Mouse (Mus musculus): ENCODE measurements around the gene Lgr5. TPM values are rescaled to one million over a fixed set of nuclear protein-coding genes. Genes with fewer than 3 reads are reported as not detected.

The Lgr5 gene
- total RNA-seq (2021): 1 to 10 TPM; 2.8 to 3.6 TPM
- long read RNA-seq, experiment 1: 0 reads
- long read RNA-seq, experiment 2, full-length matches to known transcripts: 1 of 2 reads
- long read RNA-seq, experiment 2, partial matches to known transcripts: 1 of 2 reads
- long read RNA-seq, experiment 2, other reads (novel, unspliced or antisense): 0 of 2 reads

DNA sequence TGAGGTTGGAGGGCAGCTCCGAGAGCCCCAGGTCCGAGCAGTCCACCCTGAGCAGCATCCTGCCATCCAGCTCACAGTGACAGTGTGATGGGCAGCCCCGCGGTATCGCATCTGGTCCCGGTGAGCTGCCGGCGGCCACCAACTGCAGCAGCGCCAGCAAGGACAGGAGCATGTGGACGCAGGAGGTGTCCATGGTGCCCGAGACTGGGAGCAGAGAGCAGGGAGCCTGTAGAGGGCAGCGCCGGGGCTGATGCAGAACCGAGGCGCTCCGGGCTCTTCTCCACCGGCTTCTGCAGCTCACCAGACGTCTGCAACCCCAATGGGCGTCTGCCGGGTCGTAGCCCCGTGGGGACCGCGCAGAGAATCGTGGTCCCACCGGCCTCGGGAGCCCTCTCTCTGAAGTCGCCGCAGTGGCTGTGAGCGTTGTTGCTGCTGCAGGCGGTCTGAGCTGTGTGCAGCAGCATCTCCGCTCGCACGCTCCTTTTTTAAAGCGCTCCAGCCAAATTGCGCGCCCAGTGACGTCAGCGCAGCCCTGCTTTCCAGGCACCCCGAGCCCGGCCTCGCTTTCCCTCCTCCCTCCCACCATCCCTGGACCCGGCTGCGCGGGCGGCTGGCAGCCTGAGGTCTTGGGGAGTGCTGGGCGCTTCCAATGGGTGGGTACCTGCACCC, at the start of gene Lgr5:
Lgr5 (minus strand) TSS at position 480 of the 669 bp plus-strand sequence.
- intact Hi-C loops (cut with DNase I): loop anchor here (10.0 kb wide), 1 partner anchor 113 kb away; no protein-coding TSS in a partner anchor
- peak; percentile 23 to 58 for DNase-seq (ENCODE audit: low spot score in 2 of 2)

DNA sequence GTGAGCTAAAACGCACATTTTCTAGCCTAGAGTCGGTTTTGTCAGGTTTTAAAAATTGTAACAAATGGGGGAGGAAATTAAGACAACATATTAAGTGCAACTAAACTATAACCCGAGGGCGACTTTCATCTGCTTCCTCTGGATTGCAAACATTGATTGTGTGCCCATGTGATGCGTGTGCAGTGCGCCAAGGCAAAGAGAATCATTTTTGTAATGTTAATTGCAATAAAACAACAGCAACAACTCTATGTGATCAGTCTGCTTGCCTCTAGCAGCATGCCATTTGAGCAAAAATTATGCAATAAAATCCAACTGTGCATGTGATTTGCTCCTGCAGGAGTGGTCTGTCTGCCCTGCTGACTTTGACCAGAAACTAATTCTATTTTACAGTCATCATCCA, 39.1 kb upstream of the Lgr5 start:
- intact Hi-C loops (cut with DNase I): no loop called here
- no peak for DNase-seq (ENCODE audit: low spot score in 2 of 2)

DNA sequence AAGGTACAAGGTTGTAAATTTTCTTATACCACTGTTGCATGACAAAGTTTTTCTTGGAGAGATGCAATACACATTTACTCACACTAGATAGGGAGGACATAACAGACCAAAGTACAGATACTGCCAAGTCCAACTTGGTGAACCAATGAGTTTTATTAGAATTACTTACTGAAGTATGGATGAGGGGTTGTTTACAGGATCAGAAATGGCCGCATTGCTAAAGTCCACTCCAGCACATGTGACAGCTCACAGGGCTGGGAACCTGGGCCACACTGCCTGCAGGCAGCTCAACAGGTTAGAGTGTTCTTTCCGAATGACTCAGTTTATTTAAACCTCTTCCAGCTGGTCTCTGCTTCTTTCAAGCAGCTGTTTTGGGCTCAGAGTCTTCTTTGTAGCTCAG, 37.4 kb upstream of the Lgr5 start:
- intact Hi-C loops (cut with DNase I): no loop called here
- no peak for DNase-seq (ENCODE audit: low spot score in 2 of 2)

DNA sequence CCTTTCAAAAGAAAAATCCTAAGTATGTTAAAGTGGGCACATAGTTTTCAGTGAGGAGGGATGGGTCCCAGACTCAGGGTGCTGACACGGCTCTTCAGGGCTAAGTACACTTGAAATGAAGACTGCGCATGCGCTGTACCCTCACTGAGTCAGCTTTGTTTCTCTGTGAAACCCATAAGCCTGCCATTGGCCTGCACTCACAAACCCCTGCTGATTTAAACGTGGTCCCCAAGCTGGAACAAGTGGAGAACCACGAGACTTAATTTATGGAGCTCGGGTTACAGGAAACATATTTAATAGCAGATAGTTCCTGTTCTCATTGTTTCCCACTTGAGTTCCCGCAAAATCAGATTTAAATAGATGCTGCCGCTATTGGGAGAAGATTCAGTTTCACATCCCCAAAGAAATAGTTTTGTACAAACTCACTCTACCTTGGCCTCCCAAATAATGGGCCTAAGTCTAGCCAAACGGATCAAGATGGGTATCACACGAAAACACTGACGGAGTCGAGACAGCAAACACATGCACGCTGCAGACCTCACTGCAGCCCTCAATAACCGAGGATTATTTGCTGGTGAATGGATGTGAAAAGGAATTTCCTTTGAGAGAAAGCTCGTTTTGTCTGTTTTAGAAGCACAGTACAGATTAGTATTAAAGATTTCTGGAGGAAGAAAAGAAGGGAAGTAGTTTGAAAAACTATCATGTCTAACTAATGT, 36.5 kb upstream of the Lgr5 start:
- intact Hi-C loops (cut with DNase I): no loop called here

DNA sequence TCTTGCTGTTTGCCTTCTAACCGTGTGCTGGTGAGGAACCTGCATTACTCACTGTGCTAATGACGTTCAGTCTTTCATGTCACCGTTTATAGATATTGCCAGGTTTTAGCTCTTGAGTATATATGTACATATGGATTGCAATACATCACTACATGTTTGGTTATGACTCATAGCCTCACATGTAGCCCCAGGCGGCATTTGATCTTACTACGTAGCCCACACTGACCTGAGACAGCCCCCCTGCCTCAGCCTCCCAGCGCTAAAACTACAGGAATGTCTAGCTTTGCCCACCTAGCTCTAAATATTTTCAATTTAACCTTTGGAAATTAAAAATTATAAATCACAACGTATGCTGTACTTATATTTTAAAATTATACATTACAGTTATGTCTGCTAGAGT, 35.9 kb upstream of the Lgr5 start:
- DNase-seq (ENCODE audit: low spot score in 2 of 2): no peak
- intact Hi-C loops (cut with DNase I): no loop called here

More for the DNA sequence above, 36.5 kb upstream of the Lgr5 start:
- DNase-seq (ENCODE audit: low spot score in 2 of 2): peak; percentile 17 to 43

DNA sequence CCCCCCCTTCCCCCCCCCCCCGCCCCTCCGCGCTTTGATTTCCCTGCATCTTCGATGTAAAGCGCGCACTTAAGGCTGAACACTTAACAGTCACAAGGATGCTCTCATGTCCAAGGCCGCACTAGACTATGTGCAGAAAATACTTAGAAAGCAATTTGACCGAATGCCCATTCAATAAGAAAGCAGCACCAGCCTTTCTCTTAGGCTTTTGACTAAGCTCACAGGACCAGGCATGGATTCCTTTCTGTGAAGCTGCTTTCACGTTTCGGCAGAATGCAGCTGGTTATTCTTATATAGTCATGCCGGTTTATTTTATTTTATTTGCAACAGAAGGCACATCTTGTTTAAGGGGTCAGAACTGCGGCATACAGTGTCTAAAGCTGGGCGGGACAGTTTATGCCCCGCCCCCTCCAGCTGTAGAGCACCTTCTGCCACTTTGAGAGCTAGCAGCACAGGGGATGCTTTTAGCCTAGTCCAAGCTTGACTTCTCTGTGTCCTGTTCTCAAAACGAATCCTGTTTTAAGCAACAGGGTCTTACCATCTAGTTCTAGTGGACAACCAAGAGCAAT, 30.8 kb upstream of the Lgr5 start:
- intact Hi-C loops (cut with DNase I): loop anchor here (5.0 to 10.0 kb wide), 3 partner anchors 184 to 296 kb away; no protein-coding TSS in a partner anchor
- DNase-seq (ENCODE audit: low spot score in 2 of 2): no peak

DNA sequence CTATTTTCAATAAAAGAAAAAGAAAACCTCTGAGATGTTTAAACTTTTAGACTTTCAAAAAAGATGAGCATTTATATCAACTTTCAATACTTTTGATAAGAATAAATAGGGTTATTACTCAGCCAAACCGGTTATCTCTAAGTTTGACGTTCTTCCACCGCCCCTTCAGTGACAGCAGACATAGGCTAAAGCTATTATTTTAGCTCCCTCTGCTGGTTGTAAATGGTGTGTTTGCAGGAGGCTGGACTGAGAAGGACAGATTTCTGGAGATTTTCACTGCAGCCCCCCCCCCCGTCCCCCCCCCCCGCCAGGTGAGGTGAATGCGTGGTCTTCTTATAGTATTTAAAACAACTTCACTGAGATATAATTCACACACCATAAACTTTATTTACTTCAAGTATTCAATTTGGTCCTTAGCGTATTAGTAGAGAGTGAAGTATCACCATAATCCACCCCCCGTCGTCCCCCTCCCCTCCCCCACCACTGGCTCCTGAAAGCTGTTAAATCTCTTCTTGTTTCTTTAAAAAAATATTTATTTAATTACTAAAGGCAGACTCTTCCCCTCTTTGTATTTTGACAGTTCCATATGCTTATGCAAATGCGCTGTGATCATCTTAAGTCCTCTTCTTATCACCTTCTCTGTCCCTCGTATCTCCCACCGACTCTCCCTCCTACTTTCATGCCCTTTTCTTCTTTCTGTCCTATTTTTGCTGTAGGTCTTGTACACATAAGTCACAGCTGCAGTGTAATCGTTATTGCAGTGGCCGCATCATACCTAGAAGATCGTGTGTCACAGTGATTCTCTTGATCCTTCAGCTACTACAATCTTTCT, 30.1 kb upstream of the Lgr5 start:
- peak; percentile 37 to 59 for DNase-seq (ENCODE audit: low spot score in 2 of 2)
- intact Hi-C loops (cut with DNase I): loop anchor here (5.0 to 10.0 kb wide), 3 partner anchors 183 to 295 kb away; no protein-coding TSS in a partner anchor

DNA sequence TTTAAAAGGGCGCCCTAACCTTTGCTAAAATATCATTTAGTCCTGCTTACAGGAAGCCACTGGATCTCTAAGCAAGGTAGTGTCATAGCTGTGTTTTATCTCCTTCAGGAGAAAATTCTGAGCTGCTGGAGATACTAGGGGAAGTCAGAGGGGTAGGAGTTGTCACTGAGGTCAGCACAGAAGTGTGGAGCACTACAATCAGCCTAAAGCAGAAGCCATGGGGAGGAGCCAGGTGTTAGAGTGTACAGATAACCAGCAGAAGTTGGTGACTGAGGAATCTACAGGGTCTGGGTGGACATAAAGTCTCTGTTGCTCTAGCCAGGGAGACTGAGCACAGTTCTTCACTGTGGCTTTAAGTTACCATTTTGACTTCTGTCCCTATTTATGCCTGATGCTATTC, 8.2 kb upstream of the Lgr5 start:
- no peak for DNase-seq (ENCODE audit: low spot score in 2 of 2)
- intact Hi-C loops (cut with DNase I): no loop called here

DNA sequence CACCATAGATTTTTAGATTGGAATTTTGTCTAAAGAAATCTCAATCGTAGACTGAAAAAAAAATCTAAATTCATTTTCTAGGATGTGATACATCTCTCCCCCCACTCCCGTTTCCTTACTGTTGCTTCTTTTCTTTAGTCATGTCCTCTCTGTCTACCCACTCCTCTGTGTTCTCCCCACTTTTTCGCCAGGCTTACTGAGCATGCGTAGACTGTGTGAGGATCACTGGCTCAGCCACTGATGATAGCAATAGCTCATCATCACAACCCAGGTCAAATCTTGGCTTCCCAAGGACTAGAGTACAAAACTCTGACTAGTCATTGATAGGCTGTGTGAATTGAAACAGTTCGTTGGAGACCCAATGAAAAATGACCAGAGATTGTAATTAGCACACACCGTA, 6.1 kb upstream of the Lgr5 start:
- intact Hi-C loops (cut with DNase I): no loop called here
- no peak for DNase-seq (ENCODE audit: low spot score in 2 of 2)

DNA sequence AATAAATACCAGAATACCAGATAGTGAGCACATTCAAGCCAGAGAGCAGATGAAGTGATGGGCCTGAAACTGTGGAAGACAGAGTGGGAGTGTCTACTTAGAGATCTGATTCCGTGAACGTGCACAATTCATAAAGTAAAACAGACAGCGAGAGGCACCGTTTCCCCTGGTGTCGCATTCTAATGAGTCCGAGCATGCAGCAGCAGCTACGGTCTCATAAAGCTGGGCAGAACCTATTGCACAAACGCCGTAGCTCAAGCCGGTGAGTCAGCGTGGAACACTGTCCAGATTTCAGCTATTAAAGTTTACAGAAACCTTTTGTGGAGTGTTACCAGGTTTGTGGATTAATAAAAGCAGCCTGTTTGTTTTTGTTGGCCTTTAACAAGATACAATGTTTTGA, 5.6 kb upstream of the Lgr5 start:
- DNase-seq (ENCODE audit: low spot score in 2 of 2): no peak
- intact Hi-C loops (cut with DNase I): no loop called here

DNA sequence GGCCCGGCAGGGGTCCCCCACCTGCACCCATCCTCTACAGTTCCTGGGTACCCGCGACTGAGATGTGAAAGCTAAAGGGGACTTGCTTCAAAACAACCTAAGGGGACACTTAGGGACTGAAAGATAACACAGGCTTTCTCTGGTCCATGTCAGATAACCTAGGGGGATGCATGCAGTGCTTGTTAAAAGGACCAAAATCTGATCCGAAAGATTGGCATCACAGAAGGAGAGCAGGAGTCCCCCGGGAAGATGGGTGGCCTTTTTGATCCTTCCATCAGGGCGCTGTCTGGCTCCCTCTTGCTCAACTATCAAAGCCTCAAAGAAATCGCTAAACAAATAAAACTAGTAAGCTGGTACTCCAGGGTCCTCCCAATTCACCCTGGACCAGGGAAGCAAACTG, 399 bp upstream of the Lgr5 start:
- intact Hi-C loops (cut with DNase I): loop anchor here (10.0 kb wide), 1 partner anchor 113 kb away; no protein-coding TSS in a partner anchor
- no peak for DNase-seq (ENCODE audit: low spot score in 2 of 2)

DNA sequence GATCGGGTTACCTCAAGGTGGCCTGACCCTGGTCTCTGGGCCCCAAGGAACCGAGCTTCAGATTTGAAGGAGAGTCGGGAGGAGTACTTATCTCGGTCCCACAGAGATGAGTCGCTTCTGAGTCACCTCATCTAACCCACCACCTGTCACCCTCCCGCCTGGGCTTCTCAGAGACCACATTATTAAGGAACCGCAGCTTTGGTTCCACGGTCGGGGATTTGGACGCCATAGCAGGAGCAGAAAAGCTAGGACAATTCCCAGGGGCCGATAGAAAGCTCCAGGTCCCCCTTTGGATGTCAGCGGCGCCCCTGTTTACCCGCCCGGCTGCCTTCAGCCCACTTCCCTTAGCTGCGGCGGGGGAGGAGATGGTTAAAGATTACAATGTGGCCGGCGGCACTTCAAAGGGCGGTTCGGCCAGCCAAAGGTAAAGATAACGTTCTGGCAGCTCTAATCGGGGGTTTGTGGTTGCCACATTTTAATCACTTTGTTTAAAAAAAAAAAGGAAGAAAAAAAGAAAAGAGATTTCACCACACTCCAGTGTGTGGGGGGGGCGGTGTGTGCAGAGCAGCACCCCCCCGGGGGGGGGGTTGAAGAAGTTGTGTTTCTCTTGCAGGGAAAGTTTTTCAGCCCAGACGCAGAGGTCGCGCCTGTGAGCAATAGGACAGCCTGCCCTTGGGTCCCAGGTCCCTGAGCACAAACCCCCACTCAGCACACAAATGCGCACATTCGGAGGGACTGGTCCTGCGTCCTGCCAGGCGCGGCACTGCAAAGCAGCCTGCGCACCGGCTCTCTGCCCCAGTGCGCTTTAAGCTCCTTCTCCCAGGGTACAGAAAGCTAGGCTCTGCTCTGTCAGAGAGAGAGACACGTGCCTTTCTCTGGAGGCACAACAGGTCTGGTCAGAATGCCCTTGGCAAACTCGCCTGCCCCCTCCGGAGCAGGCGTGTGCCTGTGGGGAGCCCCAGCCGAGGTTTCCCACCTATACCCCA, 1.0 kb downstream of the Lgr5 start:
- no peak for DNase-seq (ENCODE audit: low spot score in 2 of 2)
- intact Hi-C loops (cut with DNase I): loop anchor here (10.0 kb wide), 1 partner anchor 112 kb away; no protein-coding TSS in a partner anchor

DNA sequence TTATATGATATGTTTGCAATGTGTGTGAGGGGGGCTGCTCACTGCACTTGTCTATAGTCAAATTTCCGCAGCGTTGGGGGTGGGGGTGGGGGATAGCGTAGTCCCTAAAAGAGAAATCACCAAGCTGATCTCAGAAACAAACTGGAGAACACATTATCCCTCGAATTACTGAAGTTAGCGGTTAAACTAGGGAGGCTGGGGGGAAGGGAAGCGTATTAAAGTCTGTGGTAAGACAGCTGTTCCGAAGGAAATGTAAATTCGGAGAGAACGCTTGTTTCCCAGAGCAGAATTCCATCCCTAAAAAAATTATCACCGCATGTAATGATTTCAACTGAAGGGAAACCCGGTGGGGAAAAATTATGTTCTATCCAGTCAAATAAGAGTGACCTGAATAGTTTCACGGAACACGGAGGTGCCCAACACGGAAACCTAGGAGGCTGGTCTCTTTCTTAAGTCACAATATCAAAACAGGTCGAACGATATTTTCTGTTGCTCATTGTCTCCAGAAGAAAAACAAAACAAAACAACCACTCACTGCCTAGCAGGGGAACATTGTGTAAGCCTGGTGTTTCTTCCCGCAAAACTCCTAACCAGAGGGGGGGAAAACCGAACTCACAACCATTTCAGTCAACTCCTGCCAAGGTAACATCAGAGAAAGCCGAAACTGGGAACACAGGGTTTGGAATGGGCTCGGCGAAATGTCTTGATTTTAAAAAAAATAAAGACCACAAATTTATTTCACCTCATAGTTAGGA, 1.9 kb downstream of the Lgr5 start:
- DNase-seq (ENCODE audit: low spot score in 2 of 2): no peak

DNA sequence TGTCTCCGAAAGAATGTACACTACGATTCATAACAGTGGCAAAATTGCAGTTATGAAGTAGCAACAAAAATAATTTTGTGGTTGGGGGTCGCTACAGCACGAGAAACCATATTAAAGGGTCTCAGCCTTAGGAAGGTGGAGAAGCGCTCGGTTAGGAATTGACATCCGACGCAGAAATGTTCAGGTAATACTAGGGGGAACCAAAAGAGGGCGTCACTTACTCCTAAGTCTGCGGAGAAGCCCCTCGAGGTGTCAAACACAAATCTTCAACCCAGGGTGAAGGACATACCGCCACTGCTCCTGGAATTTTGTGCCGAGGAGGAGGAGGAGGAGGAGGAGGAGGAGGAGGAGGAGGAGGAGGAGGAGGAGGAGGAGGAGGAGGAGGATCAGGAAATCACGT, 2.9 kb downstream of the Lgr5 start:
- no peak for DNase-seq (ENCODE audit: low spot score in 2 of 2)
- intact Hi-C loops (cut with DNase I): loop anchor here (10.0 kb wide), 1 partner anchor 110 kb away; no protein-coding TSS in a partner anchor

More for the DNA sequence above, 1.9 kb downstream of the Lgr5 start:
- intact Hi-C loops (cut with DNase I): loop anchor here (10.0 kb wide), 1 partner anchor 111 kb away; no protein-coding TSS in a partner anchor

DNA sequence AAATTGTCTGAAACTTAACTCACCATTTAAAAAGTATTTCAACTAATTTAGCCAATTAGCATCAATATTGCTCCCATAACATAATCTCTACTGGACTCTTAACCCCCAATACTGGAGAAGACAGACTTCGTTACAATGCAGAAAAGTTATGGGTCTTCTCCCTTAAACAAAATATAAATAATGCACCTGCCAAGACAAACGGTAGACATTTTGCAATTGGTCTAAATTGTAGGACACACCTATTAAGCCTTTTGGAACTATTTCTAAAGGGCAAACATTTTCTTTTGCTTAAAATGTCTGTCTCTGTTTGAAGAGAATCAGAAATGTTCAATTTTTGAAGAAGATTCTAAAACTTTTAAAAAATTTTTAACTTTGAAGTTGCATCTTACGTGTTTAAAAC, 4.5 kb downstream of the Lgr5 start:
- no peak for DNase-seq (ENCODE audit: low spot score in 2 of 2)
- intact Hi-C loops (cut with DNase I): loop anchor here (10.0 kb wide), 1 partner anchor 108 kb away; no protein-coding TSS in a partner anchor

DNA sequence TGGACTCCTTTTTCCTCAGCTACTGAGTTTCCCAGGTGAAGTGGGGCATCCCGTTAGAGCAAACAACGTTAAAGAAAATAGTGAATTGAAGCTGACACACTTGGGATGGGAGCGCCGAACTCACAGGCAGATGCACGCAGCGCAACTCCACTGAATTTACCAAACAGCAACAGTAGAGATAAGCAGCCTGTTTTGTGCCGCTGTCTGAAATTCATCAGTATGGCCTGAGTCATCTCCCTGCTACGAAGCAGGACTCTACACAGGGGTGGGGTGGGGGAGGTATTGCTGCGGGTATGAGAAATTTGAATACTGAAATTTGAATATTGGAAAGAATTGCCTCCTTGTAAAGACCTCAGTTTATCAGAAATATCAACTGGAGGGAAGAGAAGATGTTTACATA, 5.6 kb downstream of the Lgr5 start:
- no peak for DNase-seq (ENCODE audit: low spot score in 2 of 2)
- intact Hi-C loops (cut with DNase I): loop anchor here (10.0 kb wide), 1 partner anchor 107 kb away; no protein-coding TSS in a partner anchor

DNA sequence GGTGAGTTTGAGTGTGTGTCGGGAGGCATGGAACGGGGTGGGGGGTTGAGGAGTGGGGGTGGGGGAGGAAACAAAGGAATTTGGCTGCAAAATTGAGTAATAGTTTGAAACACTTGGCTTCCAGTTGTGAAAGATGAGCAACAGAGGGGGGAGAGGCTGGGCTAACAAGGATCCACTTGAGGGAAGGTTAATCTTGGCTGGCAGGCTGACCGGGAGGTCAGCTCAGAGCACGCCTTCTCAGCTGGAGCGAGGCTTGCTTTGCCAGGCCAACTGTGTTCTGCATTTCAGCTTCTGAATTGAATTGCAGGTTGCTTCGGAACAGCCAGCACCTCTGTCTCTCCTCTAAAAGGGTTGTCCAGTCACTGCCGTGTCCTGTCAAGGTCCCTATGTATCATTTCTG, 8.1 kb downstream of the Lgr5 start:
- intact Hi-C loops (cut with DNase I): no loop called here
- no peak for DNase-seq (ENCODE audit: low spot score in 2 of 2)

All from left cerebral cortex, postnatal 14 days (tissue).